Mouse (Mus musculus): Measurements from ENCODE around the gene Abcc5.
A peak's percentile ranks its signal among the peaks of the same experiment; 100 is the strongest.

Gene Abcc5

GRCm38 (mm10) chr16:20357837-20358236 is 68.4 kb downstream of the Abcc5 start:
- no peak for DNase-seq

GRCm38 (mm10) chr16:20354762-20355161 is 71.4 kb downstream of the Abcc5 start:
- no peak for DNase-seq

GRCm38 (mm10) chr16:20354011-20354410 is 72.2 kb downstream of the Abcc5 start:
- no peak for DNase-seq

GRCm38 (mm10) chr16:20345464-20345863 is 80.7 kb downstream of the Abcc5 start:
- no peak for DNase-seq

GRCm38 (mm10) chr16:20338616-20339015 is 87.6 kb downstream of the Abcc5 start:
- DNase-seq, result peak; percentile 28

GRCm38 (mm10) chr16:20334918-20335317 is 91.3 kb downstream of the Abcc5 start:
- no peak for DNase-seq

GRCm38 (mm10) chr16:20328306-20328705 is 97.9 kb downstream of the Abcc5 start:
- DNase-seq, result no peak

- no peak for DNase-seq
These were observed 100.9 kb downstream of the Abcc5 start, which contains the start of gene Cyp2ab1 for GRCm38 (mm10) chr16:20325286-20325685. TSS of gene Cyp2ab1 (minus strand) at chr16:20325404.

- DNase-seq, result no peak
These were observed 102.3 kb downstream of the Abcc5 start for GRCm38 (mm10) chr16:20323907-20324306.

- DNase-seq, result no peak
These were observed 103.9 kb downstream of the Abcc5 start for GRCm38 (mm10) chr16:20322274-20322673.

- DNase-seq, result no peak
These were observed 109.4 kb downstream of the Abcc5 start for GRCm38 (mm10) chr16:20316770-20317169.

- DNase-seq, result no peak
These were observed 110.9 kb downstream of the Abcc5 start for GRCm38 (mm10) chr16:20315266-20315665.

GRCm38 (mm10) chr16:20312272-20312671 is 113.9 kb downstream of the Abcc5 start:
- DNase-seq, result no peak

GRCm38 (mm10) chr16:20301770-20302649 is 124.2 kb downstream of the Abcc5 start, which contains the start of gene Parl:
TSS of gene Parl (minus strand) at chr16:20302387.
- DNase-seq, result peak; percentile 94

GRCm38 (mm10) chr16:20300076-20300475 is 126.1 kb downstream of the Abcc5 start:
- DNase-seq, result no peak
